Mouse (Mus musculus) stomach, postnatal 0 days (tissue): ENCODE data around the gene Il12a. TPM values are rescaled to one million over a fixed set of nuclear protein-coding genes. Genes with fewer than 3 reads are reported as not detected.
"Not testable (repeated sequence)": the region's sequence is repeated elsewhere in the genome, so short reads cannot be mapped to it uniquely, and the experiment has no call there.

Experiments
- ATAC-seq: fragments of 200-750 bp; cut with Nextera tagmentation; 2 replicates; pipeline ENCODE4 v1.8.0; 2017; ENCODE audit not compliant: low FRiP score, low TSS enrichment
- DNase-seq: peaks from one replicate; pipeline ENCODE4 v3.0.0-alpha.2; 2016; ENCODE audit warnings: low spot score
- H3K27ac ChIP-seq: fragments of 300-500 bp; sonication (generic); replicated peaks from 2 replicates; pipeline ENCODE4 v1.5.1; 2014; ENCODE audit warnings: mild to moderate bottlenecking, control low read depth
- H3K27me3 ChIP-seq: fragments of 300-500 bp; sonication (generic); 2 replicates; pipeline ENCODE4 v1.6.1; 2014; ENCODE audit warnings: low read length; ENCODE audit not compliant: control insufficient read depth, insufficient read depth
- H3K36me3 ChIP-seq: fragments of 300-500 bp; sonication (generic); 2 replicates; pipeline ENCODE4 v1.6.1; 2014; ENCODE audit warnings: low read length, mixed read lengths; ENCODE audit not compliant: control insufficient read depth, insufficient read depth
- H3K4me1 ChIP-seq: fragments of 300-500 bp; sonication (generic); replicated peaks from 2 replicates; pipeline ENCODE4 v1.6.1; 2014; ENCODE audit warnings: antibody characterized with exemption; ENCODE audit not compliant: control insufficient read depth, insufficient read depth
- H3K4me2 ChIP-seq: fragments of 300-500 bp; sonication (generic); replicated peaks from 2 replicates; pipeline ENCODE4 v1.6.1; 2014; ENCODE audit warnings: low read depth, mild to moderate bottlenecking, control low read depth, moderate library complexity
- H3K4me3 ChIP-seq: fragments of 300-500 bp; sonication (generic); 2 replicates; pipeline ENCODE4 v1.5.1; 2014; ENCODE audit warnings: low read depth, low read length, control low read depth
- H3K9ac ChIP-seq: fragments of 300-500 bp; sonication (generic); 2 replicates; pipeline ENCODE4 v1.6.1; 2014; ENCODE audit warnings: mild to moderate bottlenecking, low read length, control low read depth, mixed read lengths
- H3K9me3 ChIP-seq: fragments of 300-500 bp; sonication (generic); 2 replicates; pipeline ENCODE4 v1.6.1; 2016; ENCODE audit warnings: low read length; ENCODE audit not compliant: control insufficient read depth
- CTCF ChIP-seq: IDR thresholded peaks from 2 replicates; pipeline ENCODE4 v1.5.1; 2016; ENCODE audit warnings: antibody characterized with exemption, low read depth, mild to moderate bottlenecking, moderate library complexity
- EP300 ChIP-seq: optimal IDR thresholded peaks from 2 replicates; pipeline ENCODE3; 2016; ENCODE audit warnings: antibody characterized with exemption
- WGBS: fragments of 180-500 bp; shearing (Covaris S2); extraction: QIAGEN DNeasy Blood & Tissue Kit; methylation state at CpG from one replicate; pipeline ENCODE4 v1.1.7; 2014; 5-methylcytosine and 5-hydroxymethylcytosine counted together
- polyA plus RNA-seq: library from polyadenylated mRNA; unstranded; fragments of >200 nt; fragmentation: Nextera tagmentation; extraction: Ambion mirVana; gene quantifications from 2 replicates; pipeline ENCODE4 v1.2.1, GENCODE M21; 2015

The Il12a gene
- polyA plus RNA-seq, 1 experiment from 2014 or later = 0.10 TPM

- 91% methylated on average over 5 of the region's 5 CpGs for WGBS
These were observed 21.1 kb downstream of the Il12a start for GRCm38 (mm10) chr3:68711510-68711909.

GRCm38 (mm10) chr3:68713550-68713949 lies 23.1 kb downstream of the Il12a start:
- no peak for ATAC-seq
- no peaks in the 10 kb centered on the region for H3K4me1 ChIP-seq
- H3K27me3 ChIP-seq = no peaks in the 10 kb centered on the region
- no peaks in the 10 kb centered on the region for H3K36me3 ChIP-seq
- 16% methylated on average over 7 of the region's 7 CpGs for WGBS
- no peak overlapping the region for H3K9ac ChIP-seq
- DNase-seq = peak; percentile 56
- no peak overlapping the region for H3K4me3 ChIP-seq
- no peaks in the 10 kb centered on the region for H3K9me3 ChIP-seq
- peak; percentile 89 for TF ChIP-seq CTCF
- TF ChIP-seq EP300 = no peak
- no peak overlapping the region for H3K27ac ChIP-seq
- peak overlapping the region; percentile 21; the same call in 1 of the 2 replicates for H3K4me2 ChIP-seq

More at GRCm38 (mm10) chr3:68711510-68711909, 21.1 kb downstream of the Il12a start:
- Histone ChIP-seq H3K4me3 (no peak overlapping the region), H3K9me3 (no peaks in the 10 kb centered on the region), H3K36me3 (no peaks in the 10 kb centered on the region), H3K27ac (no peak overlapping the region), H3K4me2 (no peak overlapping the region), H3K4me1 (no peaks in the 10 kb centered on the region), H3K9ac (no peak overlapping the region), H3K27me3 (no peaks in the 10 kb centered on the region)
- DNase-seq (no peak), ATAC-seq (no peak)
- TF ChIP-seq CTCF (no peak), EP300 (no peak)

- not testable (repeated sequence) for H3K4me3 ChIP-seq, H3K27ac ChIP-seq, H3K36me3 ChIP-seq, H3K9ac ChIP-seq, ATAC-seq, H3K4me2 ChIP-seq, H3K9me3 ChIP-seq, H3K27me3 ChIP-seq, H3K4me1 ChIP-seq
- peak; percentile 71 for TF ChIP-seq CTCF
- 52% methylated on average over 5 of the region's 5 CpGs for WGBS
- DNase-seq = peak; percentile 41
These were observed 26.9 kb downstream of the Il12a start for GRCm38 (mm10) chr3:68717346-68717745.

- H3K27me3 ChIP-seq = no peaks in the 10 kb centered on the region
- TF ChIP-seq CTCF (no peak), EP300 (no peak)
- no peaks in the 10 kb centered on the region for H3K4me1 ChIP-seq
- H3K27ac ChIP-seq = no peak overlapping the region
- 72% methylated on average over 8 of the region's 8 CpGs for WGBS
- DNase-seq (no peak), ATAC-seq (no peak)
- H3K36me3 ChIP-seq = no peaks in the 10 kb centered on the region
- no peak overlapping the region for H3K4me3 ChIP-seq
- H3K9me3 ChIP-seq = no peaks in the 10 kb centered on the region
- no peak overlapping the region for H3K9ac ChIP-seq
- H3K4me2 ChIP-seq = no peak overlapping the region
These were observed 28.9 kb downstream of the Il12a start for GRCm38 (mm10) chr3:68719229-68719819.

GRCm38 (mm10) chr3:68720258-68720657 lies 29.8 kb downstream of the Il12a start:
- no peak overlapping the region for H3K27ac ChIP-seq
- TF ChIP-seq CTCF (peak; percentile 75), EP300 (no peak)
- no peaks in the 10 kb centered on the region for H3K9me3 ChIP-seq
- H3K27me3 ChIP-seq = no peaks in the 10 kb centered on the region
- H3K4me1 ChIP-seq = no peaks in the 10 kb centered on the region
- no peak overlapping the region for H3K4me3 ChIP-seq
- H3K9ac ChIP-seq = no peak overlapping the region
- ATAC-seq = no peak
- no peak overlapping the region for H3K4me2 ChIP-seq
- no peaks in the 10 kb centered on the region for H3K36me3 ChIP-seq
- WGBS = 44% methylated on average over 13 of the region's 13 CpGs
- DNase-seq = peak; percentile 42

GRCm38 (mm10) chr3:68741955-68742354 lies 51.5 kb downstream of the Il12a start:
- Histone ChIP-seq H3K9me3 (no peaks in the 10 kb centered on the region), H3K4me3 (no peak overlapping the region), H3K4me2 (no peak overlapping the region), H3K9ac (no peak overlapping the region), H3K27me3 (no peaks in the 10 kb centered on the region), H3K27ac (no peak overlapping the region), H3K36me3 (no peaks in the 10 kb centered on the region), H3K4me1 (no peaks in the 10 kb centered on the region)
- ATAC-seq (no peak), DNase-seq (no peak)
- no peak for TF ChIP-seq CTCF
- TF ChIP-seq EP300 = no peak
- 58% methylated on average over 7 of the region's 7 CpGs for WGBS
